9 mouse cellular contexts compared by ENCODE assay signal in genomic region chr6:134036491-134036911, GRCm38 (mm10). TPM values are rescaled to one million over a fixed set of nuclear protein-coding genes. Genes with fewer than 3 reads are reported as not detected.
DNase-seq lines count a peak whose midpoint lies in the region; ATAC-seq and TF ChIP-seq lines count a peak whose summit lies in the region.
"Had no signal": no experiment of that assay in that cellular context is flagged by ENCODE, and none has a peak within 500 bp of the region (broad histone marks: within the 10 kb centered on the region; RNA-seq: fewer than 3 reads in every experiment).

No protein-coding gene starts in this region.

- no peaks in the 10 kb centered on the region; the same call in none of the 2 replicates for H3K79me2 ChIP-seq in heart, adult 2 months (replicated peaks; ENCODE audit: control insufficient read depth, insufficient read depth, low read length)

- H3K4me2 ChIP-seq in embryonic facial prominence, embryonic 13.5 days = peak overlapping the region; percentile 63
- H3K4me2 ChIP-seq in limb, embryonic 15.5 days = peak overlapping the region; percentile 57

- no peak for TF ChIP-seq CTCF in heart, adult 2 months (IDR thresholded peaks at IDR 0.05)

- peak overlapping the region; percentile 90 for H3K9ac ChIP-seq in heart, adult 2 months (ENCODE audit: low read depth, low read length)
- H3K9ac ChIP-seq in embryonic facial prominence, embryonic 13.5 days = peak overlapping the region; percentile 98
- H3K9ac ChIP-seq in limb, embryonic 15.5 days = peak overlapping the region; percentile 91

- intact Hi-C loops in heart, adult 2 months (cut with DNase I) = loop anchor here (2.0 to 5.0 kb wide), 4 partner anchors 41 to 351 kb away; no protein-coding TSS in a partner anchor
- intact Hi-C loops in left cerebral cortex, postnatal 14 days (cut with DNase I) = loop anchor here (5.0 kb wide), 2 partner anchors 74 to 116 kb away; no protein-coding TSS in a partner anchor

- ATAC-seq in embryonic facial prominence, embryonic 13.5 days (ENCODE audit: insufficient number of reproducible peaks, insufficient read depth, low FRiP score, low TSS enrichment, low read depth) = no peak
- ATAC-seq in limb, embryonic 15.5 days (ENCODE audit: insufficient number of reproducible peaks, low FRiP score, low TSS enrichment, low read depth) = no peak

- no peaks in the 10 kb centered on the region for H3K27me3 ChIP-seq in heart, adult 2 months (ENCODE audit: control insufficient read depth, insufficient read depth, low read length)
- H3K27me3 ChIP-seq in embryonic facial prominence, embryonic 13.5 days = no peaks in the 10 kb centered on the region
- H3K27me3 ChIP-seq in limb, embryonic 15.5 days = no peaks in the 10 kb centered on the region
- H3K27me3 ChIP-seq: Patski had no signal

- no peaks in the 10 kb centered on the region for H3K9me3 ChIP-seq in embryonic facial prominence, embryonic 13.5 days
- no peaks in the 10 kb centered on the region for H3K9me3 ChIP-seq in limb, embryonic 15.5 days

- H3K4me1 ChIP-seq in heart, adult 2 months (ENCODE audit: control insufficient read depth, insufficient read depth, low read length) = peaks cover 18% of the 10 kb centered on the region
- peaks cover 41% of the 10 kb centered on the region for H3K4me1 ChIP-seq in embryonic facial prominence, embryonic 13.5 days
- H3K4me1 ChIP-seq in limb, embryonic 15.5 days = peaks cover 37% of the 10 kb centered on the region

- no peak for TF ChIP-seq POLR2A in heart, adult 2 months (IDR thresholded peaks at IDR 0.05; ENCODE audit: insufficient read depth, low read depth, low read length)

- H3K36me3 ChIP-seq in heart, adult 2 months (ENCODE audit: control insufficient read depth, insufficient read depth, low read length) = peaks cover 11% of the 10 kb centered on the region; the same call in 1 of the 2 replicates
- H3K36me3 ChIP-seq in embryonic facial prominence, embryonic 13.5 days = no peaks in the 10 kb centered on the region
- H3K36me3 ChIP-seq in limb, embryonic 15.5 days = no peaks in the 10 kb centered on the region

- peak overlapping the region; percentile 99 for H3K27ac ChIP-seq in heart, adult 2 months
- peak overlapping the region; percentile 100 for H3K27ac ChIP-seq in embryonic facial prominence, embryonic 13.5 days
- peak overlapping the region; percentile 100 for H3K27ac ChIP-seq in limb, embryonic 15.5 days

- DNase-seq in heart, adult 2 months = no peak
- DNase-seq in heart, adult 11 months = no peak
- peak; percentile 52 for DNase-seq in A20 (ENCODE audit: low read depth, low spot score)
- no peak for DNase-seq in layer of hippocampus, postnatal 10 days (ENCODE audit: low spot score in 2 of 2)
- no peak for DNase-seq in cerebellum, adult 11-12 months
- DNase-seq in left cerebral cortex, postnatal 14 days (ENCODE audit: low spot score in 2 of 2) = no peak

- WGBS in heart, adult 2 months = 1% methylated on average over 7 of the region's 8 CpGs
- WGBS in embryonic facial prominence, embryonic 13.5 days = 0% methylated on average over 8 of the region's 8 CpGs
- WGBS in limb, embryonic 15.5 days = under 1% methylated on average over 8 of the region's 8 CpGs

- TF ChIP-seq EP300 in heart, adult 2 months (IDR thresholded peaks at IDR 0.05; ENCODE audit: insufficient read depth, low read depth, low read length) = no peak

- H3K4me3 ChIP-seq in heart, adult 2 months = peak overlapping the region; percentile 85
- H3K4me3 ChIP-seq in embryonic facial prominence, embryonic 13.5 days = peak overlapping the region; percentile 78
- H3K4me3 ChIP-seq in limb, embryonic 15.5 days = peak overlapping the region; percentile 74

RNA-seq across cellular contexts. Expression of gene Etv6, which starts 1.0 kb away (rescaled TPM):
- 10 to 100 TPM; 11.4 to 14.0 TPM for total RNA-seq in heart, adult 2 months (2021)
- polyA plus RNA-seq in heart, adult 2 months (2012; rRNA removed) = 9.8 and 12.7 TPM in 2 replicates
- polyA plus RNA-seq in embryonic facial prominence, embryonic 13.5 days (2015; fragmentation: Nextera tagmentation; extraction: Ambion mirVana) = 13.9 and 16.1 TPM in 2 replicates
- 11.7 and 13.1 TPM in 2 replicates for polyA plus RNA-seq in limb, embryonic 15.5 days (2015; fragmentation: Nextera tagmentation; extraction: Ambion mirVana)
- 10 to 100 TPM; 12.0 to 13.8 TPM for total RNA-seq in layer of hippocampus, postnatal 10 days (2021)
- total RNA-seq in left cerebral cortex, postnatal 14 days (2021) = 10 to 100 TPM; 16.9 to 18.5 TPM
